Mouse (Mus musculus) thymus, adult 2 months (tissue): ENCODE measurements at regions not wholly inside any gene's neighbourhood (a gene's known extent, or its start where the extent isn't known, plus 50 kb on each side); places are given as distances from the start of the nearest gene placed in this dataset.

ENCODE experiments used
- CTCF ChIP-seq: fragments of 200-500 bp; IDR thresholded peaks from 2 replicates; pipeline ENCODE4 v1.5.1; 2012; ENCODE audit warnings: mild to moderate bottlenecking, control low read depth, low read length, moderate library complexity, borderline replicate concordance; ENCODE audit not compliant: control insufficient read depth, poor library complexity, insufficient read depth; ENCODE audit errors: extremely low read depth
- POLR2A ChIP-seq: fragments of 200-500 bp; IDR thresholded peaks from 2 replicates; pipeline ENCODE4 v1.6.1; 2012; ENCODE audit warnings: mild to moderate bottlenecking, low read length, control low read depth, moderate library complexity; ENCODE audit not compliant: control insufficient read depth, poor library complexity, insufficient read depth; ENCODE audit errors: extremely low read depth

DNA sequence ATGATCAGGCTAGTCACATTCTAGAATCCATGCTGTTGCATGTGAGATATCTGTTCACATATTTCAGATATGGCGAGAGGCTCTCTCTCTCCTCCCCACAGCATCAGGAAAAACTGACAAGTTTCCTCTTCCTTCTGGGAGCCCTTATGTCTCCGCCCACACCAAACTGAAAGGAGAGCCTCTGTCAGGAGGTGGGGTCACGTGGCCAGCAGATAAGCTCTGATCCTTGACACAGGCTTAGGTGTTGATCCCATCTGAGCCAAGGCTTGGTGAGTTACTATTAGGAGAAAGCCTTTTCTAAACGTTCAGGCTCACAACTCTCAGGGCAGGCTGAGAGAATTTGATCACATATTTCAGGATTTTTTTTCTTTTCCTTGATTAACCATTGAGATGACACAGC is 143.6 kb upstream of the Tapt1 start:
- TF ChIP-seq CTCF: no peak
- TF ChIP-seq POLR2A: no peak
